Mouse (Mus musculus) hindbrain, embryonic 13.5 days (tissue): ENCODE results near the gene Rab8b. TPM values are rescaled to one million over a fixed set of nuclear protein-coding genes. Genes with fewer than 3 reads are reported as not detected.
"Not testable (repeated sequence)": the region's sequence is repeated elsewhere in the genome, so short reads cannot be mapped to it uniquely, and the experiment has no call there.

ENCODE experiments used
- ATAC-seq: fragments of 200-750 bp; cut with Nextera tagmentation; 2 replicates; pipeline ENCODE4 v1.8.0; 2017; ENCODE audit warnings: moderate TSS enrichment; ENCODE audit not compliant: low FRiP score
- H3K27ac ChIP-seq: fragments of 300-500 bp; sonication (generic); 2 replicates; pipeline ENCODE4 v1.5.1; 2015; ENCODE audit warnings: inconsistent platforms, mild to moderate bottlenecking, moderate library complexity
- H3K27me3 ChIP-seq: fragments of 300-500 bp; sonication (generic); 2 replicates; pipeline ENCODE4 v1.6.1; 2015; ENCODE audit warnings: mild to moderate bottlenecking, inconsistent platforms
- H3K36me3 ChIP-seq: fragments of 300-500 bp; sonication (generic); 2 replicates; pipeline ENCODE4 v1.6.1; 2015; ENCODE audit warnings: mild to moderate bottlenecking, inconsistent platforms
- H3K4me1 ChIP-seq: fragments of 300-500 bp; sonication (generic); replicated peaks from 2 replicates; pipeline ENCODE4 v1.6.1; 2015; ENCODE audit warnings: inconsistent platforms
- H3K4me2 ChIP-seq: fragments of 300-500 bp; sonication (generic); 2 replicates; pipeline ENCODE4 v1.6.1; 2015; ENCODE audit warnings: inconsistent platforms, mild to moderate bottlenecking, moderate library complexity
- H3K4me3 ChIP-seq: fragments of 300-500 bp; sonication (generic); 2 replicates; pipeline ENCODE4 v1.5.1; 2015; ENCODE audit warnings: mild to moderate bottlenecking, inconsistent platforms
- H3K9ac ChIP-seq: fragments of 300-500 bp; sonication (generic); 2 replicates; pipeline ENCODE4 v1.6.1; 2015; ENCODE audit warnings: mild to moderate bottlenecking, inconsistent platforms
- H3K9me3 ChIP-seq: fragments of 300-500 bp; sonication (generic); 2 replicates; pipeline ENCODE4 v1.6.1; 2016; ENCODE audit warnings: inconsistent platforms
- WGBS: fragments of 180-500 bp; shearing (Covaris S2); methylation state at CpG from one replicate; pipeline ENCODE4 v1.1.7; 2015; 5-methylcytosine and 5-hydroxymethylcytosine counted together
- polyA plus RNA-seq: library from polyadenylated mRNA; unstranded; fragments of >200 nt; fragmentation: Nextera tagmentation; extraction: Ambion mirVana; gene quantifications from 2 replicates; pipeline ENCODE4 v1.2.1, GENCODE M21; 2015

Gene Rab8b
- polyA plus RNA-seq, 1 experiment from 2014 or later, result 38.4 TPM

- Histone ChIP-seq H3K27me3 (no peaks in the 10 kb centered on the region), H3K4me1 (peaks cover 26% of the 10 kb centered on the region), H3K4me3 (no peak overlapping the region), H3K9ac (no peak overlapping the region), H3K36me3 (no peaks in the 10 kb centered on the region; the same call in 1 of the 2 replicates), H3K4me2 (no peak overlapping the region), H3K27ac (no peak overlapping the region), H3K9me3 (no peaks in the 10 kb centered on the region)
- ATAC-seq, result no peak
- WGBS, result 65% methylated on average over 8 of the region's 8 CpGs
Measured at GRCm38 (mm10) chr9:66882406-66882821, 37.1 kb downstream of the Rab8b start.

GRCm38 (mm10) chr9:66881858-66882257, 37.6 kb downstream of the Rab8b start:
- 83% methylated on average over 3 of the region's 3 CpGs for WGBS
- no peak overlapping the region for H3K9ac ChIP-seq
- no peaks in the 10 kb centered on the region for H3K27me3 ChIP-seq
- ATAC-seq, result no peak
- H3K27ac ChIP-seq, result no peak overlapping the region
- no peak overlapping the region for H3K4me2 ChIP-seq
- H3K9me3 ChIP-seq, result no peaks in the 10 kb centered on the region
- H3K4me3 ChIP-seq, result no peak overlapping the region
- H3K4me1 ChIP-seq, result peaks cover 21% of the 10 kb centered on the region
- no peaks in the 10 kb centered on the region; the same call in 1 of the 2 replicates for H3K36me3 ChIP-seq

GRCm38 (mm10) chr9:66880752-66881151, 38.7 kb downstream of the Rab8b start:
- H3K4me3 ChIP-seq, result no peak overlapping the region
- H3K9me3 ChIP-seq, result no peaks in the 10 kb centered on the region
- H3K27me3 ChIP-seq, result no peaks in the 10 kb centered on the region
- H3K9ac ChIP-seq, result no peak overlapping the region
- no peak for ATAC-seq
- no peaks in the 10 kb centered on the region; the same call in 1 of the 2 replicates for H3K36me3 ChIP-seq
- no peak overlapping the region for H3K4me2 ChIP-seq
- H3K4me1 ChIP-seq, result peaks cover 11% of the 10 kb centered on the region
- WGBS, result 97% methylated on average over 2 of the region's 2 CpGs
- H3K27ac ChIP-seq, result no peak overlapping the region

- 78% methylated on average over 6 of the region's 6 CpGs for WGBS
- no peak overlapping the region for H3K4me2 ChIP-seq
- ATAC-seq, result no peak
- no peak overlapping the region; the same call in 1 of the 2 replicates for H3K27ac ChIP-seq
- peaks cover 9% of the 10 kb centered on the region for H3K9me3 ChIP-seq
- H3K4me1 ChIP-seq, result peaks cover 11% of the 10 kb centered on the region
- H3K4me3 ChIP-seq, result no peak overlapping the region
- H3K27me3 ChIP-seq, result no peaks in the 10 kb centered on the region
- H3K36me3 ChIP-seq, result peaks cover 6% of the 10 kb centered on the region
- no peak overlapping the region for H3K9ac ChIP-seq
Measured at GRCm38 (mm10) chr9:66879486-66879885, 40.0 kb downstream of the Rab8b start.

GRCm38 (mm10) chr9:66878899-66879298, 40.6 kb downstream of the Rab8b start:
- WGBS, result 95% methylated on average over 3 of the region's 3 CpGs
- ATAC-seq, result no peak
- no peak overlapping the region for H3K4me2 ChIP-seq

GRCm38 (mm10) chr9:66876577-66876976, 42.9 kb downstream of the Rab8b start:
- no peak overlapping the region for H3K4me2 ChIP-seq
- peaks cover 13% of the 10 kb centered on the region for H3K9me3 ChIP-seq
- no peak overlapping the region for H3K9ac ChIP-seq
- H3K4me1 ChIP-seq, result peaks cover 14% of the 10 kb centered on the region
- ATAC-seq, result no peak
- H3K27me3 ChIP-seq, result no peaks in the 10 kb centered on the region
- H3K4me3 ChIP-seq, result no peak overlapping the region
- peaks cover 6% of the 10 kb centered on the region for H3K36me3 ChIP-seq
- no peak overlapping the region for H3K27ac ChIP-seq
- 92% methylated on average over 5 of the region's 5 CpGs for WGBS

More at GRCm38 (mm10) chr9:66878899-66879298, 40.6 kb downstream of the Rab8b start:
- H3K4me3 ChIP-seq, result no peak overlapping the region
- peaks cover 13% of the 10 kb centered on the region for H3K9me3 ChIP-seq
- peaks cover 11% of the 10 kb centered on the region for H3K4me1 ChIP-seq
- H3K27ac ChIP-seq, result no peak overlapping the region
- no peak overlapping the region for H3K9ac ChIP-seq
- H3K27me3 ChIP-seq, result no peaks in the 10 kb centered on the region
- peaks cover 6% of the 10 kb centered on the region for H3K36me3 ChIP-seq

- Histone ChIP-seq H3K4me3 (no peak overlapping the region), H3K4me1 (0 out of 2 replicates have a peak, but pooled peaks cover 3% of the 10 kb centered on the region), H3K4me2 (no peak overlapping the region), H3K9ac (no peak overlapping the region), H3K27me3 (no peaks in the 10 kb centered on the region), H3K9me3 (peaks cover 13% of the 10 kb centered on the region), H3K36me3 (peaks cover 6% of the 10 kb centered on the region), H3K27ac (no peak overlapping the region)
- WGBS, result 99% methylated on average over 5 of the region's 5 CpGs
- ATAC-seq, result no peak
Measured at GRCm38 (mm10) chr9:66874297-66874696, 45.2 kb downstream of the Rab8b start.

- H3K36me3 ChIP-seq, result peaks cover 6% of the 10 kb centered on the region
- ATAC-seq, result no peak
Measured at GRCm38 (mm10) chr9:66873531-66873930, 46.0 kb downstream of the Rab8b start.

GRCm38 (mm10) chr9:66873009-66873408, 46.5 kb downstream of the Rab8b start:
- not testable (repeated sequence) for H3K9ac ChIP-seq, H3K36me3 ChIP-seq
- H3K9me3 ChIP-seq, result peaks cover 13% of the 10 kb centered on the region

More at GRCm38 (mm10) chr9:66873531-66873930, 46.0 kb downstream of the Rab8b start:
- H3K9ac ChIP-seq, result no peak overlapping the region
- no peak overlapping the region for H3K27ac ChIP-seq
- peaks cover 13% of the 10 kb centered on the region for H3K9me3 ChIP-seq
- 0 out of 2 replicates have a peak, but pooled peaks cover 3% of the 10 kb centered on the region for H3K4me1 ChIP-seq
- no peak overlapping the region for H3K4me2 ChIP-seq
- no peak overlapping the region for H3K4me3 ChIP-seq
- no peaks in the 10 kb centered on the region for H3K27me3 ChIP-seq

GRCm38 (mm10) chr9:66872015-66872727, 47.3 kb downstream of the Rab8b start:
- Histone ChIP-seq H3K4me1 (0 out of 2 replicates have a peak, but pooled peaks cover 3% of the 10 kb centered on the region), H3K9ac (no peak overlapping the region), H3K27me3 (no peaks in the 10 kb centered on the region), H3K4me3 (no peak overlapping the region), H3K27ac (no peak overlapping the region), H3K36me3 (peaks cover 6% of the 10 kb centered on the region), H3K4me2 (no peak overlapping the region), H3K9me3 (peaks cover 13% of the 10 kb centered on the region)
- ATAC-seq, result no peak
- 73% methylated on average over 10 of the region's 10 CpGs for WGBS

More at GRCm38 (mm10) chr9:66873009-66873408, 46.5 kb downstream of the Rab8b start:
- H3K4me1 ChIP-seq, H3K4me2 ChIP-seq, ATAC-seq, H3K27me3 ChIP-seq, H3K4me3 ChIP-seq, H3K27ac ChIP-seq: not testable (repeated sequence)
- WGBS, result 82% methylated on average over 2 of the region's 2 CpGs

- Histone ChIP-seq H3K9ac (no peak overlapping the region), H3K27ac (no peak overlapping the region), H3K27me3 (no peaks in the 10 kb centered on the region), H3K36me3 (peaks cover 11% of the 10 kb centered on the region), H3K4me3 (no peak overlapping the region), H3K4me2 (no peak overlapping the region), H3K9me3 (no peaks in the 10 kb centered on the region), H3K4me1 (peaks cover 13% of the 10 kb centered on the region)
- 72% methylated on average over 3 of the region's 3 CpGs for WGBS
- no peak for ATAC-seq
Measured at GRCm38 (mm10) chr9:66864708-66865107, 54.8 kb downstream of the Rab8b start.

GRCm38 (mm10) chr9:66863456-66863855, 56.0 kb downstream of the Rab8b start:
- no peak for ATAC-seq
- H3K4me1 ChIP-seq, result peaks cover 13% of the 10 kb centered on the region
- no peaks in the 10 kb centered on the region for H3K9me3 ChIP-seq
- peaks cover 21% of the 10 kb centered on the region for H3K36me3 ChIP-seq
- H3K4me3 ChIP-seq, result no peak overlapping the region
- no peaks in the 10 kb centered on the region for H3K27me3 ChIP-seq
- H3K9ac ChIP-seq, result no peak overlapping the region
- no peak overlapping the region for H3K4me2 ChIP-seq
- 36% methylated on average over 3 of the region's 3 CpGs for WGBS
- H3K27ac ChIP-seq, result peak overlapping the region; percentile 20; the same call in 1 of the 2 replicates

GRCm38 (mm10) chr9:66862202-66862601, 57.3 kb downstream of the Rab8b start:
- Histone ChIP-seq H3K36me3 (peaks cover 28% of the 10 kb centered on the region), H3K9me3 (no peaks in the 10 kb centered on the region), H3K4me2 (no peak overlapping the region), H3K27ac (no peak overlapping the region), H3K4me1 (peaks cover 13% of the 10 kb centered on the region), H3K9ac (no peak overlapping the region), H3K27me3 (no peaks in the 10 kb centered on the region), H3K4me3 (no peak overlapping the region)
- no peak for ATAC-seq
- WGBS, result 98% methylated on average over 4 of the region's 4 CpGs
